Mouse (Mus musculus): ENCODE measurements around the gene Phlpp1. TPM values are rescaled to one million over a fixed set of nuclear protein-coding genes. Genes with fewer than 3 reads are reported as not detected.
A peak's percentile ranks its signal among the peaks of the same experiment; 100 is the strongest.

Phlpp1 gene
- polyA plus RNA-seq, 1 experiment from 2014 or later, result 1.7 TPM

GRCm38 (mm10) chr1:106193487-106193886 lies 21.9 kb downstream of the Phlpp1 start:
- Histone ChIP-seq H3K36me3 (ENCODE audit: control insufficient read depth, insufficient read depth, low read length) (no peaks in the 10 kb centered on the region), H3K9ac (ENCODE audit: low read depth, low read length) (no peak overlapping the region), H3K27ac (ENCODE audit: low read depth, low read length) (no peak overlapping the region), H3K9me3 (ENCODE audit: control insufficient read depth, low read length) (no peaks in the 10 kb centered on the region), H3K4me2 (no peak overlapping the region), H3K4me1 (replicated peaks; ENCODE audit: control insufficient read depth, insufficient read depth, low read length) (no peaks in the 10 kb centered on the region), H3K27me3 (replicated peaks; ENCODE audit: control insufficient read depth, insufficient read depth, low read length) (no peaks in the 10 kb centered on the region), H3K4me3 (ENCODE audit: low read depth, low read length) (no peak overlapping the region)
- DNase-seq (ENCODE audit: low spot score) (no peak), ATAC-seq (replicated peaks; ENCODE audit: low FRiP score) (no peak)
- 58% methylated on average over 3 of the region's 3 CpGs for WGBS

- no peaks in the 10 kb centered on the region for H3K27me3 ChIP-seq (replicated peaks; ENCODE audit: control insufficient read depth, insufficient read depth, low read length)
- H3K36me3 ChIP-seq (ENCODE audit: control insufficient read depth, insufficient read depth, low read length), result no peaks in the 10 kb centered on the region
- ATAC-seq (replicated peaks; ENCODE audit: low FRiP score), result no peak
- H3K9me3 ChIP-seq (ENCODE audit: control insufficient read depth, low read length), result no peaks in the 10 kb centered on the region
- no peak overlapping the region for H3K4me2 ChIP-seq
- H3K27ac ChIP-seq (ENCODE audit: low read depth, low read length), result no peak overlapping the region
- DNase-seq (ENCODE audit: low spot score), result no peak
- 61% methylated on average over 3 of the region's 3 CpGs for WGBS
- H3K4me3 ChIP-seq (ENCODE audit: low read depth, low read length), result no peak overlapping the region
- H3K9ac ChIP-seq (ENCODE audit: low read depth, low read length), result no peak overlapping the region
- H3K4me1 ChIP-seq (replicated peaks; ENCODE audit: control insufficient read depth, insufficient read depth, low read length), result no peaks in the 10 kb centered on the region; the same call in 1 of the 2 replicates
Measured at GRCm38 (mm10) chr1:106194263-106194662, 22.7 kb downstream of the Phlpp1 start.

- no peak overlapping the region for H3K4me2 ChIP-seq
- 81% methylated on average over 5 of the region's 5 CpGs for WGBS
- ATAC-seq (replicated peaks; ENCODE audit: low FRiP score) (no peak), DNase-seq (ENCODE audit: low spot score) (no peak)
- no peak overlapping the region for H3K4me3 ChIP-seq (ENCODE audit: low read depth, low read length)
- H3K9ac ChIP-seq (ENCODE audit: low read depth, low read length), result no peak overlapping the region
- no peaks in the 10 kb centered on the region; the same call in 1 of the 2 replicates for H3K4me1 ChIP-seq (replicated peaks; ENCODE audit: control insufficient read depth, insufficient read depth, low read length)
- no peaks in the 10 kb centered on the region for H3K36me3 ChIP-seq (ENCODE audit: control insufficient read depth, insufficient read depth, low read length)
- H3K27me3 ChIP-seq (replicated peaks; ENCODE audit: control insufficient read depth, insufficient read depth, low read length), result no peaks in the 10 kb centered on the region
- no peaks in the 10 kb centered on the region for H3K9me3 ChIP-seq (ENCODE audit: control insufficient read depth, low read length)
- H3K27ac ChIP-seq (ENCODE audit: low read depth, low read length), result no peak overlapping the region
Measured at GRCm38 (mm10) chr1:106197991-106198390, 26.4 kb downstream of the Phlpp1 start.

- peaks cover 5% of the 10 kb centered on the region; the same call in 1 of the 2 replicates for H3K4me1 ChIP-seq (replicated peaks; ENCODE audit: control insufficient read depth, insufficient read depth, low read length)
- no peak overlapping the region for H3K4me3 ChIP-seq (ENCODE audit: low read depth, low read length)
- H3K9ac ChIP-seq (ENCODE audit: low read depth, low read length), result no peak overlapping the region
- H3K27ac ChIP-seq (ENCODE audit: low read depth, low read length), result no peak overlapping the region
- ATAC-seq (replicated peaks; ENCODE audit: low FRiP score), result no peak
- H3K36me3 ChIP-seq (ENCODE audit: control insufficient read depth, insufficient read depth, low read length), result no peaks in the 10 kb centered on the region
- no peaks in the 10 kb centered on the region for H3K27me3 ChIP-seq (replicated peaks; ENCODE audit: control insufficient read depth, insufficient read depth, low read length)
- DNase-seq (ENCODE audit: low spot score), result no peak
- 81% methylated on average over 4 of the region's 4 CpGs for WGBS
- no peaks in the 10 kb centered on the region for H3K9me3 ChIP-seq (ENCODE audit: control insufficient read depth, low read length)
- no peak overlapping the region for H3K4me2 ChIP-seq
Measured at GRCm38 (mm10) chr1:106199109-106199508, 27.6 kb downstream of the Phlpp1 start.

- Histone ChIP-seq H3K27ac (ENCODE audit: low read depth, low read length) (no peak overlapping the region), H3K27me3 (replicated peaks; ENCODE audit: control insufficient read depth, insufficient read depth, low read length) (no peaks in the 10 kb centered on the region), H3K36me3 (ENCODE audit: control insufficient read depth, insufficient read depth, low read length) (no peaks in the 10 kb centered on the region), H3K9me3 (ENCODE audit: control insufficient read depth, low read length) (no peaks in the 10 kb centered on the region), H3K9ac (ENCODE audit: low read depth, low read length) (no peak overlapping the region), H3K4me1 (replicated peaks; ENCODE audit: control insufficient read depth, insufficient read depth, low read length) (peaks cover 9% of the 10 kb centered on the region; the same call in 1 of the 2 replicates), H3K4me2 (no peak overlapping the region; the same call in 1 of the 2 replicates), H3K4me3 (ENCODE audit: low read depth, low read length) (no peak overlapping the region)
- ATAC-seq (replicated peaks; ENCODE audit: low FRiP score), result no peak; the same call in 1 of the 2 replicates
- 20% methylated on average over 2 of the region's 2 CpGs for WGBS
- DNase-seq (ENCODE audit: low spot score), result no peak
Measured at GRCm38 (mm10) chr1:106199686-106200085, 28.1 kb downstream of the Phlpp1 start.

- ATAC-seq (replicated peaks; ENCODE audit: low FRiP score), result no peak
- no peak overlapping the region for H3K4me2 ChIP-seq
- peaks cover 9% of the 10 kb centered on the region; the same call in 1 of the 2 replicates for H3K4me1 ChIP-seq (replicated peaks; ENCODE audit: control insufficient read depth, insufficient read depth, low read length)
- no peaks in the 10 kb centered on the region for H3K36me3 ChIP-seq (ENCODE audit: control insufficient read depth, insufficient read depth, low read length)
- no peaks in the 10 kb centered on the region for H3K27me3 ChIP-seq (replicated peaks; ENCODE audit: control insufficient read depth, insufficient read depth, low read length)
- no peaks in the 10 kb centered on the region for H3K9me3 ChIP-seq (ENCODE audit: control insufficient read depth, low read length)
- no peak overlapping the region for H3K9ac ChIP-seq (ENCODE audit: low read depth, low read length)
- DNase-seq (ENCODE audit: low spot score), result no peak
- H3K27ac ChIP-seq (ENCODE audit: low read depth, low read length), result no peak overlapping the region
- WGBS, result 80% methylated on average over 1 of the region's 1 CpGs
- no peak overlapping the region for H3K4me3 ChIP-seq (ENCODE audit: low read depth, low read length)
Measured at GRCm38 (mm10) chr1:106201025-106201424, 29.5 kb downstream of the Phlpp1 start.

- no peak for ATAC-seq (replicated peaks; ENCODE audit: low FRiP score)
- H3K27me3 ChIP-seq (replicated peaks; ENCODE audit: control insufficient read depth, insufficient read depth, low read length), result no peaks in the 10 kb centered on the region
- H3K4me3 ChIP-seq (ENCODE audit: low read depth, low read length), result no peak overlapping the region
- DNase-seq (ENCODE audit: low spot score), result no peak
- H3K4me2 ChIP-seq, result no peak overlapping the region
- peaks cover 9% of the 10 kb centered on the region; the same call in 1 of the 2 replicates for H3K4me1 ChIP-seq (replicated peaks; ENCODE audit: control insufficient read depth, insufficient read depth, low read length)
- H3K27ac ChIP-seq (ENCODE audit: low read depth, low read length), result no peak overlapping the region
- H3K9me3 ChIP-seq (ENCODE audit: control insufficient read depth, low read length), result no peaks in the 10 kb centered on the region
- no peak overlapping the region for H3K9ac ChIP-seq (ENCODE audit: low read depth, low read length)
- no peaks in the 10 kb centered on the region for H3K36me3 ChIP-seq (ENCODE audit: control insufficient read depth, insufficient read depth, low read length)
- 74% methylated on average over 4 of the region's 4 CpGs for WGBS
Measured at GRCm38 (mm10) chr1:106201929-106202328, 30.4 kb downstream of the Phlpp1 start.

GRCm38 (mm10) chr1:106203942-106204341 lies 32.4 kb downstream of the Phlpp1 start:
- WGBS, result 64% methylated on average over 3 of the region's 3 CpGs
- Histone ChIP-seq H3K9ac (ENCODE audit: low read depth, low read length) (no peak overlapping the region), H3K4me2 (no peak overlapping the region), H3K27me3 (replicated peaks; ENCODE audit: control insufficient read depth, insufficient read depth, low read length) (no peaks in the 10 kb centered on the region), H3K27ac (ENCODE audit: low read depth, low read length) (no peak overlapping the region), H3K4me1 (replicated peaks; ENCODE audit: control insufficient read depth, insufficient read depth, low read length) (peaks cover 9% of the 10 kb centered on the region; the same call in 1 of the 2 replicates), H3K9me3 (ENCODE audit: control insufficient read depth, low read length) (no peaks in the 10 kb centered on the region), H3K4me3 (ENCODE audit: low read depth, low read length) (no peak overlapping the region), H3K36me3 (ENCODE audit: control insufficient read depth, insufficient read depth, low read length) (no peaks in the 10 kb centered on the region)
- ATAC-seq (replicated peaks; ENCODE audit: low FRiP score), result no peak
- no peak for DNase-seq (ENCODE audit: low spot score)

- H3K9me3 ChIP-seq (ENCODE audit: control insufficient read depth, low read length), result no peaks in the 10 kb centered on the region
- no peaks in the 10 kb centered on the region for H3K36me3 ChIP-seq (ENCODE audit: control insufficient read depth, insufficient read depth, low read length)
- DNase-seq (ENCODE audit: low spot score) (no peak), ATAC-seq (replicated peaks; ENCODE audit: low FRiP score) (peak; percentile 52; the same call in 1 of the 2 replicates)
- H3K27ac ChIP-seq (ENCODE audit: low read depth, low read length), result no peak overlapping the region
- peaks cover 9% of the 10 kb centered on the region; the same call in 1 of the 2 replicates for H3K4me1 ChIP-seq (replicated peaks; ENCODE audit: control insufficient read depth, insufficient read depth, low read length)
- no peaks in the 10 kb centered on the region for H3K27me3 ChIP-seq (replicated peaks; ENCODE audit: control insufficient read depth, insufficient read depth, low read length)
- no peak overlapping the region for H3K9ac ChIP-seq (ENCODE audit: low read depth, low read length)
- no peak overlapping the region for H3K4me3 ChIP-seq (ENCODE audit: low read depth, low read length)
- 43% methylated on average over 3 of the region's 3 CpGs for WGBS
- no peak overlapping the region for H3K4me2 ChIP-seq
Measured at GRCm38 (mm10) chr1:106204350-106204749, 32.8 kb downstream of the Phlpp1 start.

Measured in liver, embryonic 11.5 days (tissue).